Mouse (Mus musculus) leukemia stem cell, adult 10-12 weeks (primary cell): Measurements from ENCODE around the gene Gm10487. TPM values are rescaled to one million over a fixed set of nuclear protein-coding genes. Genes with fewer than 3 reads are reported as not detected.

Experiments
- polyA plus RNA-seq: library from polyadenylated mRNA; stranded (reverse); fragments of >175 nt; gene quantifications from 2 replicates; pipeline ENCODE4 v1.2.3, GENCODE M21; 2012; ENCODE audit warnings: low replicate concordance

Gene Gm10487
- polyA plus RNA-seq, result not detected in 2 replicates

GRCm38 (mm10) chrX:30843369-30843768 lies at the start of gene Gm10487:
Gm10487 (minus strand) TSS chrX:30843469.

